Mouse (Mus musculus): ENCODE results near the gene Gm30737. TPM values are rescaled to one million over a fixed set of nuclear protein-coding genes. Genes with fewer than 3 reads are reported as not detected.
"Not testable (repeated sequence)": the region's sequence is repeated elsewhere in the genome, so short reads cannot be mapped to it uniquely, and the experiment has no call there.

Gm30737 gene
- not detected for total RNA-seq (2021)
- long read RNA-seq, experiment 1 = 0 reads
- long read RNA-seq, experiment 2 = 0 reads

DNA sequence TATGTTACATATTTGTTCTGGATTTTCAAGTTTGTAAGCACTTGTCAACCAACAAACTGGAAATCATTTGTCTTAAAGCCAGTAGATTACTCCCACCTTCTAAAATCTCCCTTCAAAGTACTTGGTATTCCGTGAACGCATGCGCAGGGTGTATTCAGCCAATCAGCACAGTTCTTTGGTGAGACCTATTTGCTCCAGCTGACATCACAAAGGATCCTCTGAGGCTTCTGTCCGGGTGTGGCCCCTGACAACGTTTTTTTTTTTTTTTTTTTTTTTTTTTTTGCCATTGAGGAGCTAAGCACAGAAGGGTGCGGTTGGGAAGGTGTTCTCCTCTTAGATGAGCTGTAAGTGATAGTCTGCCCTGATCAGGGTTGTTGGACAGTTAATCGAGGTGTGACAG, at the start of gene Gm30737:
TSS of gene Gm30737 (plus strand) at position 301 of the 400 bp plus-strand sequence.
- not testable (repeated sequence) for DNase-seq
